Mouse (Mus musculus): ENCODE measurements around the gene Rell1. TPM values are rescaled to one million over a fixed set of nuclear protein-coding genes. Genes with fewer than 3 reads are reported as not detected.

The Rell1 gene
- polyA plus RNA-seq (2012; rRNA removed) = 10.5 and 13.3 TPM in 2 replicates

- Histone ChIP-seq H3K4me3 (replicated peaks; ENCODE audit: insufficient read depth, low read depth, low read length) (peak within 1 kb of the TSS; percentile 71), H3K4me1 (ENCODE audit: control insufficient read depth, insufficient read depth, low read length) (peaks cover 3% of the 10 kb centered on the region; the same call in 1 of the 2 replicates), H3K27me3 (ENCODE audit: control insufficient read depth, insufficient read depth, low read length) (no peaks in the 10 kb centered on the region), H3K27ac (ENCODE audit: insufficient read depth, low read length) (peak within 1 kb of the TSS; percentile 58)
- DNase-seq = peak; percentile 96 to 98
- TF ChIP-seq POLR2A (IDR thresholded peaks at IDR 0.05; ENCODE audit: borderline replicate concordance, insufficient read depth, low read length) (peak; percentile 12; the same call in 1 of the 2 replicates), CTCF (IDR thresholded peaks at IDR 0.05; ENCODE audit: borderline replicate concordance, insufficient read depth, low read depth, low read length) (no peak)
- WGBS = under 1% methylated on average over 83 of the region's 85 CpGs
These were observed at the start of gene Rell1 for GRCm38 (mm10) chr5:63968443-63969415. Gene Rell1, minus strand, starts transcription at chr5:63968897.

- no peaks in the 10 kb centered on the region for H3K27me3 ChIP-seq (ENCODE audit: control insufficient read depth, insufficient read depth, low read length)
- TF ChIP-seq CTCF (IDR thresholded peaks at IDR 0.05; ENCODE audit: borderline replicate concordance, insufficient read depth, low read depth, low read length) (no peak), POLR2A (IDR thresholded peaks at IDR 0.05; ENCODE audit: borderline replicate concordance, insufficient read depth, low read length) (no peak)
- no peaks in the 10 kb centered on the region for H3K4me1 ChIP-seq (ENCODE audit: control insufficient read depth, insufficient read depth, low read length)
- no peak for DNase-seq
- 69% methylated on average over 13 of the region's 13 CpGs for WGBS
- H3K4me3 ChIP-seq (replicated peaks; ENCODE audit: insufficient read depth, low read depth, low read length) = no peak overlapping the region
- no peak overlapping the region for H3K27ac ChIP-seq (ENCODE audit: insufficient read depth, low read length)
These were observed 44.1 kb upstream of the Rell1 start for GRCm38 (mm10) chr5:64012596-64013366.

- 92% methylated on average over 4 of the region's 4 CpGs for WGBS
- Histone ChIP-seq H3K27ac (ENCODE audit: insufficient read depth, low read length) (no peak overlapping the region), H3K4me1 (ENCODE audit: control insufficient read depth, insufficient read depth, low read length) (no peaks in the 10 kb centered on the region; the same call in 1 of the 2 replicates), H3K27me3 (ENCODE audit: control insufficient read depth, insufficient read depth, low read length) (no peaks in the 10 kb centered on the region), H3K4me3 (replicated peaks; ENCODE audit: insufficient read depth, low read depth, low read length) (no peak overlapping the region)
- no peak for DNase-seq
- TF ChIP-seq CTCF (IDR thresholded peaks at IDR 0.05; ENCODE audit: borderline replicate concordance, insufficient read depth, low read depth, low read length) (no peak), POLR2A (IDR thresholded peaks at IDR 0.05; ENCODE audit: borderline replicate concordance, insufficient read depth, low read length) (no peak)
These were observed 37.9 kb upstream of the Rell1 start for GRCm38 (mm10) chr5:64006548-64006947.

GRCm38 (mm10) chr5:64003302-64003701, 34.6 kb upstream of the Rell1 start:
- TF ChIP-seq POLR2A (IDR thresholded peaks at IDR 0.05; ENCODE audit: borderline replicate concordance, insufficient read depth, low read length) (no peak), CTCF (IDR thresholded peaks at IDR 0.05; ENCODE audit: borderline replicate concordance, insufficient read depth, low read depth, low read length) (no peak)
- Histone ChIP-seq H3K4me1 (ENCODE audit: control insufficient read depth, insufficient read depth, low read length) (no peaks in the 10 kb centered on the region; the same call in 1 of the 2 replicates), H3K4me3 (replicated peaks; ENCODE audit: insufficient read depth, low read depth, low read length) (no peak overlapping the region), H3K27ac (ENCODE audit: insufficient read depth, low read length) (no peak overlapping the region), H3K27me3 (ENCODE audit: control insufficient read depth, insufficient read depth, low read length) (no peaks in the 10 kb centered on the region)
- 69% methylated on average over 8 of the region's 8 CpGs for WGBS
- no peak for DNase-seq

- Histone ChIP-seq H3K4me1 (ENCODE audit: control insufficient read depth, insufficient read depth, low read length) (no peaks in the 10 kb centered on the region), H3K4me3 (replicated peaks; ENCODE audit: insufficient read depth, low read depth, low read length) (no peak overlapping the region), H3K27ac (ENCODE audit: insufficient read depth, low read length) (no peak overlapping the region), H3K27me3 (ENCODE audit: control insufficient read depth, insufficient read depth, low read length) (no peaks in the 10 kb centered on the region)
- DNase-seq = no peak
- TF ChIP-seq POLR2A (IDR thresholded peaks at IDR 0.05; ENCODE audit: borderline replicate concordance, insufficient read depth, low read length) = no peak
- no peak for TF ChIP-seq CTCF (IDR thresholded peaks at IDR 0.05; ENCODE audit: borderline replicate concordance, insufficient read depth, low read depth, low read length)
- WGBS = 53% methylated on average over 3 of the region's 3 CpGs
These were observed 25.2 kb upstream of the Rell1 start for GRCm38 (mm10) chr5:63993865-63994264.

GRCm38 (mm10) chr5:63990675-63991074, 22.0 kb upstream of the Rell1 start:
- 95% methylated on average over 3 of the region's 3 CpGs for WGBS
- TF ChIP-seq POLR2A (IDR thresholded peaks at IDR 0.05; ENCODE audit: borderline replicate concordance, insufficient read depth, low read length) (no peak), CTCF (IDR thresholded peaks at IDR 0.05; ENCODE audit: borderline replicate concordance, insufficient read depth, low read depth, low read length) (no peak)
- no peak for DNase-seq
- Histone ChIP-seq H3K27ac (ENCODE audit: insufficient read depth, low read length) (no peak overlapping the region), H3K27me3 (ENCODE audit: control insufficient read depth, insufficient read depth, low read length) (no peaks in the 10 kb centered on the region), H3K4me1 (ENCODE audit: control insufficient read depth, insufficient read depth, low read length) (no peaks in the 10 kb centered on the region; the same call in none of the 2 replicates), H3K4me3 (replicated peaks; ENCODE audit: insufficient read depth, low read depth, low read length) (no peak overlapping the region)

GRCm38 (mm10) chr5:63986337-63986736, 17.6 kb upstream of the Rell1 start:
- TF ChIP-seq POLR2A (IDR thresholded peaks at IDR 0.05; ENCODE audit: borderline replicate concordance, insufficient read depth, low read length) (no peak), CTCF (IDR thresholded peaks at IDR 0.05; ENCODE audit: borderline replicate concordance, insufficient read depth, low read depth, low read length) (no peak)
- Histone ChIP-seq H3K27ac (ENCODE audit: insufficient read depth, low read length) (no peak overlapping the region), H3K4me3 (replicated peaks; ENCODE audit: insufficient read depth, low read depth, low read length) (no peak overlapping the region), H3K4me1 (ENCODE audit: control insufficient read depth, insufficient read depth, low read length) (no peaks in the 10 kb centered on the region; the same call in none of the 2 replicates), H3K27me3 (ENCODE audit: control insufficient read depth, insufficient read depth, low read length) (no peaks in the 10 kb centered on the region)
- 30% methylated on average over 6 of the region's 6 CpGs for WGBS
- peak; percentile 33 to 61 for DNase-seq

Measured in cerebellum, adult 2 months (tissue).